Mouse (Mus musculus) MEL (cell line): ENCODE measurements at regions not wholly inside any gene's neighbourhood (a gene's known extent, or its start where the extent isn't known, plus 50 kb on each side); places are given as distances from the start of the nearest gene placed in this dataset.

Source experiments
- CHD2 ChIP-seq: IDR thresholded peaks from 2 replicates; pipeline ENCODE4 v1.6.1; 2011; ENCODE audit warnings: low read length, improper control_type of control experiment
- CTCF ChIP-seq, 3 experiments: IDR thresholded peaks in 2 of 3; conservative IDR thresholded peaks in 1 of 3; 2 replicates each; pipeline ENCODE4 v1.5.1; 2011 to 2012; ENCODE audit warnings: low read length in 3 of 3, low read depth in 2 of 3, mild to moderate bottlenecking in 2 of 3, improper control_type of control experiment in 1 of 3, inconsistent platforms in 1 of 3, mixed read lengths in 1 of 3, moderate library complexity in 1 of 3; ENCODE audit not compliant: control insufficient read depth in 1 of 3, insufficient read depth in 1 of 3, poor library complexity in 1 of 3, severe bottlenecking in 1 of 3
- MXI1 ChIP-seq: IDR thresholded peaks from 2 replicates; pipeline ENCODE4 v1.6.1; 2011; ENCODE audit warnings: mild to moderate bottlenecking, low read depth, low read length, improper control_type of control experiment
- POLR2A ChIP-seq, 2 experiments: IDR thresholded peaks; 2 replicates each; pipeline ENCODE4 v1.6.1; 2011 to 2012; ENCODE audit warnings: low read length in 2 of 2, mild to moderate bottlenecking in 2 of 2, control low read depth in 1 of 2, improper control_type of control experiment in 1 of 2, low read depth in 1 of 2, moderate library complexity in 1 of 2; ENCODE audit not compliant: control insufficient read depth in 1 of 2, insufficient read depth in 1 of 2, poor library complexity in 1 of 2
- ZMIZ1 ChIP-seq: IDR thresholded peaks from 2 replicates; pipeline ENCODE4 v1.6.1; 2012; ENCODE audit warnings: low read depth, mild to moderate bottlenecking, inconsistent platforms, low read length, improper control_type of control experiment, moderate library complexity

GRCm38 (mm10) chr3:41195113-41195975 lies 112.5 kb upstream of the Pgrmc2 start:
- TF ChIP-seq CTCF (IDR thresholded peaks at IDR 0.05 in 2 of 3, conservative IDR thresholded peaks at IDR 0.05 in 1 of 3; ENCODE audit: control insufficient read depth in 1 of 3, insufficient read depth in 1 of 3, low read depth in 2 of 3, low read length in 3 of 3, poor library complexity in 1 of 3, severe bottlenecking in 1 of 3) (no peak), CHD2 (no peak), POLR2A (IDR thresholded peaks at IDR 0.05; ENCODE audit: control insufficient read depth in 1 of 2, insufficient read depth in 1 of 2, low read depth in 1 of 2, low read length in 2 of 2, poor library complexity in 1 of 2) (no peak), ZMIZ1 (no peak), MXI1 (no peak)
